Mouse (Mus musculus) lung, postnatal 0 days (tissue): ENCODE measurements around the gene Crispld2. TPM values are rescaled to one million over a fixed set of nuclear protein-coding genes. Genes with fewer than 3 reads are reported as not detected.

Experiments
- ATAC-seq: fragments of 200-750 bp; cut with Nextera tagmentation; 2 replicates; pipeline ENCODE4 v1.8.0; 2017; ENCODE audit warnings: moderate library complexity
- DNase-seq: peaks from one replicate; pipeline ENCODE4 v3.0.0-alpha.2; 2016; ENCODE audit warnings: low spot score
- H3K27ac ChIP-seq: fragments of 300-500 bp; sonication (generic); 2 replicates; pipeline ENCODE4 v1.5.1; 2014; ENCODE audit warnings: antibody characterized with exemption, mild to moderate bottlenecking, low read length, mixed read lengths
- H3K27me3 ChIP-seq: fragments of 300-500 bp; sonication (generic); replicated peaks from 2 replicates; pipeline ENCODE4 v1.6.1; 2014; ENCODE audit warnings: low read length, mixed read lengths; ENCODE audit not compliant: insufficient read depth
- H3K36me3 ChIP-seq: fragments of 300-500 bp; sonication (generic); 2 replicates; pipeline ENCODE4 v1.6.1; 2014; ENCODE audit warnings: low read length, mixed read lengths; ENCODE audit not compliant: insufficient read depth
- H3K4me1 ChIP-seq: fragments of 300-500 bp; sonication (generic); 2 replicates; pipeline ENCODE4 v1.6.1; 2014; ENCODE audit warnings: antibody characterized with exemption, low read depth, low read length, mixed read lengths; ENCODE audit not compliant: insufficient read depth
- H3K4me2 ChIP-seq: fragments of 300-500 bp; sonication (generic); replicated peaks from 2 replicates; pipeline ENCODE4 v1.6.1; 2014; ENCODE audit warnings: low read depth, mild to moderate bottlenecking, low read length, moderate library complexity, mixed read lengths
- H3K4me3 ChIP-seq: fragments of 300-500 bp; sonication (generic); 2 replicates; pipeline ENCODE4 v1.5.1; 2014; ENCODE audit warnings: low read depth, low read length
- H3K9ac ChIP-seq: fragments of 300-500 bp; sonication (generic); replicated peaks from 2 replicates; pipeline ENCODE4 v1.6.1; 2014; ENCODE audit warnings: low read depth, mild to moderate bottlenecking
- H3K9me3 ChIP-seq: fragments of 300-500 bp; sonication (generic); 2 replicates; pipeline ENCODE4 v1.6.1; 2016; ENCODE audit warnings: low read length, mixed read lengths
- CTCF ChIP-seq: IDR thresholded peaks from 2 replicates; pipeline ENCODE4 v1.5.1; 2016; ENCODE audit warnings: antibody characterized with exemption, mild to moderate bottlenecking
- EP300 ChIP-seq: IDR thresholded peaks from 2 replicates; pipeline ENCODE4 v1.6.1; 2016; ENCODE audit warnings: antibody characterized with exemption, mild to moderate bottlenecking, control low read depth
- WGBS: fragments of 180-500 bp; shearing (Covaris S2); extraction: QIAGEN DNeasy Blood & Tissue Kit; methylation state at CpG from one replicate; pipeline ENCODE4 v1.1.7; 2014; 5-methylcytosine and 5-hydroxymethylcytosine counted together
- polyA plus RNA-seq: library from polyadenylated mRNA; unstranded; fragments of >200 nt; fragmentation: Nextera tagmentation; extraction: Ambion mirVana; gene quantifications from 2 replicates; pipeline ENCODE4 v1.2.1, GENCODE M21; 2015

The Crispld2 gene
- polyA plus RNA-seq, 1 experiment from 2014 or later: 16.8 TPM

DNA sequence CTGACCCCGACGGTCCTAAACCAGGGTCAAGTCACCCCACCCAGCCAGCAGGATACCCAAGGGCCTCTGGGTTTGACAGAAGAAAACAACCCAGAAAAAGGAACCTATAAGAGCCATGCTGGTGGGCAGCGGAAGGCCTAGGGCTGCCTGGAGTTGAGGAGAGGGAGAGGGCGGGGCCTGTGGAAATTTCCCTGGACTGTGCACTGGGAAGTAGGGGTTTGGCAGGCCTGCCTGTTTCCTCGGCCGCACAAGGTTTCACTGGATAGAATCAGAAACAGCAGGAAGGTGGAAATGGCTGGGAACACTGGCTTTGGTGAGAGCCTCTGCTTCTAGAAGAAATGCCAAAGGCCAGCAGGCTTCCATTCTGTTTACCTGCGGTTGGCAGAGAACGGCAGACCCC lies 80.6 kb downstream of the Crispld2 start:
- ATAC-seq: no peak
- no peak for DNase-seq
- H3K9me3 ChIP-seq: no peaks in the 10 kb centered on the region
- no peak overlapping the region for H3K4me2 ChIP-seq
- H3K4me3 ChIP-seq: no peak overlapping the region
- WGBS: 77% methylated on average over 8 of the region's 8 CpGs
- no peaks in the 10 kb centered on the region for H3K4me1 ChIP-seq
- no peak overlapping the region for H3K9ac ChIP-seq
- no peaks in the 10 kb centered on the region for H3K36me3 ChIP-seq
- TF ChIP-seq EP300 (no peak), CTCF (no peak)
- no peak overlapping the region for H3K27ac ChIP-seq
- H3K27me3 ChIP-seq: no peaks in the 10 kb centered on the region

DNA sequence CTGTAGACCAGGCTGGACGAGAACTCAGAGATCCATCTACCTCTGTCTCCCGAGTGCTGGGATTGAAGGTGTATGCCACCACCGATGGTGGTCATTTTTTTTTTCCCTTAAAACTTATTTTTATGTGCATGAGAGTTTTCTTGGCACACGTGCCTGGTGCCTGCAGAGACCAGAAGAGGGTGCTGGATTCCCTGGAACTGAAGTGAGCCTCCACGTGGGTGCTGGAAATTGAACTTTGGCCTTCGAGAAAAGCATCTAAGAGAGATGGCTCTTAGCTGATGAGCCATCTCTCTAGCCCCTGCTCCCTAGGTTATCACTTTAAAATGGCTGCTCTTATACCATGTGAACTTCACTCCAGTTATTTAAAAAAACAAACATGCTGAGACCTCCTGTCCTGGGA lies 82.3 kb downstream of the Crispld2 start:
- H3K27me3 ChIP-seq: no peaks in the 10 kb centered on the region
- H3K4me2 ChIP-seq: no peak overlapping the region
- no peak overlapping the region for H3K9ac ChIP-seq
- no peak for TF ChIP-seq CTCF
- no peak for TF ChIP-seq EP300
- no peak for ATAC-seq
- H3K36me3 ChIP-seq: no peaks in the 10 kb centered on the region
- DNase-seq: no peak
- no peak overlapping the region for H3K4me3 ChIP-seq
- H3K9me3 ChIP-seq: no peaks in the 10 kb centered on the region
- H3K27ac ChIP-seq: no peak overlapping the region
- WGBS: 65% methylated on average over 6 of the region's 6 CpGs
- H3K4me1 ChIP-seq: no peaks in the 10 kb centered on the region

DNA sequence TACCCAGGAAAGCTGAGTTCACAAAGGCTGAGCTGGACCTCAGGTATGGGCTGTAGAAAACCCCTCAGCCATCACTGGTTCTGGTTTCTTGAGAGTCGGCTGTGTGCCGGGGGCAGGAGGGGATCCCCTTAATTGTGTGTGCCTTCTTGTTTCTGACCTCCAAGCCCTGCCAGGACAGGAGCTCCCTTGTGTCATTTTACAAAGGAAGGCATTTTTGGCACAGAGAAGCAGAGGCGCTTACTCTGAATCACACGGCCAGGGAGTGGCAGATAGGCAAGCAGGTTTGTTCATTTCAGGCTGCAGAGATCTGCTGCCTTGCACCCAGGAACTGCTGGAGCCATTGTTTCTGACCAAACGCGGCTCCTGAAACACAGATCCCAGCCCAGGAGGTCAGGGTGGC lies 83.1 kb downstream of the Crispld2 start:
- WGBS: 52% methylated on average over 6 of the region's 6 CpGs
- Histone ChIP-seq H3K4me3 (no peak overlapping the region), H3K36me3 (no peaks in the 10 kb centered on the region), H3K9me3 (no peaks in the 10 kb centered on the region), H3K4me1 (no peaks in the 10 kb centered on the region), H3K27me3 (no peaks in the 10 kb centered on the region), H3K4me2 (no peak overlapping the region), H3K27ac (no peak overlapping the region), H3K9ac (no peak overlapping the region)
- ATAC-seq (no peak), DNase-seq (no peak)
- no peak for TF ChIP-seq CTCF
- no peak for TF ChIP-seq EP300

DNA sequence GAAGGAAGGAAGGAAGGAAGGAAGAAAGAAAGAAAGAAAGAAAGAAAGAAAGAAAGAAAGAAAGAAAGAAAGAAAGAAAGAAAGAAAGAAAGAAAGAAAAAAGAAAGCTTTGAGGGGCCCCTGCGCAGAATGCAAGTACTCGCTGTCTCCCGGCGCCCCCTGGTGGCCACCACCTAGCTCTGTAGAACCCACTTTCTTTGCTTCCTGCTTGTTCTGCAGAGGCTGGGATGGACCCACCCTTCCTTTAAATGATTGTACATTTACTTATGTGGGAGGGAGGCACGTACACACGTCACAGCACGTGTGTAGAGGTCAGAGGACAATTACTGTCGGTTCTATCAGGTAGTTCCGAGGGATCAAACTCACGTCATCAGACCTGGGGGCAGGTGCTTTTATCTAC lies 85.8 kb downstream of the Crispld2 start:
- no peaks in the 10 kb centered on the region for H3K9me3 ChIP-seq
- H3K27ac ChIP-seq: no peak overlapping the region
- peak; percentile 79 for ATAC-seq
- 14% methylated on average over 10 of the region's 10 CpGs for WGBS
- H3K27me3 ChIP-seq: no peaks in the 10 kb centered on the region
- TF ChIP-seq CTCF (peak; percentile 85), EP300 (0 out of 2 replicates have a peak, but pooled peaks have one; percentile 28)
- H3K4me2 ChIP-seq: no peak overlapping the region
- H3K9ac ChIP-seq: no peak overlapping the region
- H3K36me3 ChIP-seq: peaks cover 11% of the 10 kb centered on the region
- H3K4me1 ChIP-seq: no peaks in the 10 kb centered on the region
- no peak overlapping the region for H3K4me3 ChIP-seq
- DNase-seq: peak; percentile 90

DNA sequence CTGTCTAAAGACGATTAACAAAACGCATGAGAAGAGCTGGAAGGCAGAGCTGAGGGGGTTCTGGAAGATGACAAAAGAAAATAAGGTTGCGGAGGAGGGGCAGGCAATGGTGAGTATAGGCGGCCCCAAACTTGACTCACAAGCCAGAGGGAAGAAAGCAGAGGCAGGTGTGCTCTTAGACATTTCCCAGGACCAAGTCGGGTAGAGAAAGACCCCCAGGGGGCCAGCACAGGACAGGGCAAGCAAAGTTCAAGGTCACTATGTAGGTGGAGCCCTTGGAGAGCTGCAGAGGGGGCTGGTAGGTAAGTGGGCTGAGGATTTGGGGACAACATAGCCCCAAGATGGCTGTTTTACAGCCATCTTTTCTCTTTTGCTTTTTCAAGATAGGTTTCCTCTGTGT lies 87.1 kb downstream of the Crispld2 start:
- ATAC-seq (no peak), DNase-seq (no peak)
- Histone ChIP-seq H3K36me3 (peaks cover 17% of the 10 kb centered on the region), H3K4me3 (no peak overlapping the region), H3K27me3 (no peaks in the 10 kb centered on the region), H3K9ac (no peak overlapping the region), H3K27ac (no peak overlapping the region), H3K4me2 (no peak overlapping the region), H3K4me1 (no peaks in the 10 kb centered on the region), H3K9me3 (no peaks in the 10 kb centered on the region)
- WGBS: 67% methylated on average over 5 of the region's 5 CpGs
- TF ChIP-seq CTCF (no peak), EP300 (no peak)

DNA sequence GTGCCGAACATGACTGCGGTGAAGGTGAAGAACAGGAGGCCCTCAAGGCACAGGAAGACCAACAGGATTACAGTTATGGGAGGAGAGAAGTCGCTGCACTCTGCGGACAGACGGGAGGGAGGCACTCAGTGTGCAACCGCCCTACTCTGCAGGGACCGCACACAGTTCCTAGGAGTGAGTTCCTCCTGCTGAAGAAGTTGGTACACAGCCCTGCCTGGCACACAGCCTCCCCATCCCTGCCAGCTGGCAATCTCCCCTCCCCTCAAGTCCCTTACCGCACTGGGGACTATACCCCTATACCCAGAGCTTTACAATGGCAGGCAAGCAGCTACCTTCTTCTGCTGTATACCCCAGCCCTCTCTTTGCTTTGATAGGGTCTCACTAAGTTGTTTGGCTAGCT lies 91.0 kb downstream of the Crispld2 start:
- H3K9ac ChIP-seq: no peak overlapping the region
- H3K27ac ChIP-seq: no peak overlapping the region
- no peaks in the 10 kb centered on the region for H3K9me3 ChIP-seq
- no peak for DNase-seq
- no peaks in the 10 kb centered on the region for H3K4me1 ChIP-seq
- peaks cover 52% of the 10 kb centered on the region for H3K36me3 ChIP-seq
- no peaks in the 10 kb centered on the region for H3K27me3 ChIP-seq
- 92% methylated on average over 8 of the region's 8 CpGs for WGBS
- no peak overlapping the region for H3K4me3 ChIP-seq
- TF ChIP-seq EP300 (no peak), CTCF (no peak)
- no peak for ATAC-seq
- no peak overlapping the region for H3K4me2 ChIP-seq

DNA sequence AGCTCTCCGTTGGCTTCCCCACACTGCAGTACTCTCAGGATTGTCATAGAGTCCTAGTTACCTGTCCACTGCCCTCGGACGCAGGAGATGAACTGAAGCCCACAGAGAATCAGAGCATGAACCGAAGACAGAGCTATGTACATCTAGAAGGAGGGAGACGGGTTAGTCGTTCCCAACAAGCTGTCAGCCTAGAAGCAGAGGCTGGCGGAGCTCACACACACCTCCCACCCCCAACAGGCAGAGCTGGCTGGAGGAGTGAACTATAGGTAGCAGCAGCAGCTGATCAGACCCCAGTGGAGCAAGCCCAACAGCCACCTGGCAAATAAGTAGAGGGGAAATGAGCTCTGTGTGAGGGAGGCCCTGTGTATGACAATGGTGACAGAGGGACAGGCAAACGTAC lies 92.5 kb downstream of the Crispld2 start:
- peaks cover 58% of the 10 kb centered on the region for H3K36me3 ChIP-seq
- DNase-seq (no peak), ATAC-seq (no peak)
- WGBS: 80% methylated on average over 8 of the region's 8 CpGs
- H3K27ac ChIP-seq: no peak overlapping the region
- H3K9me3 ChIP-seq: no peaks in the 10 kb centered on the region
- H3K9ac ChIP-seq: no peak overlapping the region
- no peaks in the 10 kb centered on the region for H3K4me1 ChIP-seq
- TF ChIP-seq EP300: no peak
- TF ChIP-seq CTCF: no peak
- no peak overlapping the region for H3K4me3 ChIP-seq
- H3K4me2 ChIP-seq: no peak overlapping the region
- H3K27me3 ChIP-seq: no peaks in the 10 kb centered on the region
